ENCODE assay signal across 30 mouse cellular contexts in genomic region chr2:65856791-65857190, GRCm38 (mm10). TPM values are rescaled to one million over a fixed set of nuclear protein-coding genes. Genes with fewer than 3 reads are reported as not detected.
"Had no signal": no experiment of that assay in that cellular context is flagged by ENCODE, and none has a peak within 500 bp of the region (broad histone marks: within the 10 kb centered on the region; RNA-seq: fewer than 3 reads in every experiment).

No protein-coding gene starts in this region.

- ATAC-seq: forebrain, embryonic 13.5 days; forebrain, embryonic 14.5 days; forebrain, embryonic 15.5 days; forebrain, embryonic 16.5 days; forebrain, postnatal 0 days had no signal

- H3K27me3 ChIP-seq: embryonic facial prominence, embryonic 12.5 days; embryonic facial prominence, embryonic 13.5 days; embryonic facial prominence, embryonic 15.5 days; forebrain, embryonic 12.5 days; forebrain, embryonic 13.5 days; forebrain, embryonic 15.5 days had no signal

- DNase-seq: cerebellum, adult 2 months; cerebellum, adult 8-10 months; cerebellum, adult 9-10 months; cerebellum, adult 9-11 months; cerebellum, postnatal 10 days; cerebellum, postnatal 14 days; cerebellum, postnatal 25 days; cerebellum, postnatal 36 days; embryo, embryonic 11 days; forebrain, postnatal 0 days; gastrocnemius, adult 2 months; gastrocnemius, postnatal 10 days; gastrocnemius, postnatal 14 days; gastrocnemius, postnatal 25 days; gastrocnemius, postnatal 36 days; heart, adult 11 months; heart, adult 18-20 months had no signal

- H3K27ac ChIP-seq: embryonic facial prominence, embryonic 10.5 days; embryonic facial prominence, embryonic 12.5 days; embryonic facial prominence, embryonic 13.5 days; embryonic facial prominence, embryonic 15.5 days; forebrain, embryonic 10.5 days; forebrain, embryonic 12.5 days; forebrain, embryonic 13.5 days; forebrain, embryonic 15.5 days; gastrocnemius, adult 2 months; heart, embryonic 10.5 days had no signal

- H3K9ac ChIP-seq: embryonic facial prominence, embryonic 12.5 days; embryonic facial prominence, embryonic 13.5 days; embryonic facial prominence, embryonic 15.5 days; forebrain, embryonic 12.5 days; forebrain, embryonic 13.5 days; forebrain, embryonic 15.5 days; forebrain, postnatal 0 days had no signal

- H3K4me1 ChIP-seq: embryonic facial prominence, embryonic 10.5 days; embryonic facial prominence, embryonic 12.5 days; embryonic facial prominence, embryonic 13.5 days; embryonic facial prominence, embryonic 15.5 days; forebrain, embryonic 10.5 days had no signal

- H3K36me3 ChIP-seq: embryonic facial prominence, embryonic 10.5 days; embryonic facial prominence, embryonic 12.5 days; embryonic facial prominence, embryonic 13.5 days; embryonic facial prominence, embryonic 15.5 days; forebrain, embryonic 10.5 days; forebrain, embryonic 12.5 days; heart, embryonic 10.5 days had no signal

- H3K4me3 ChIP-seq: embryonic facial prominence, embryonic 10.5 days; embryonic facial prominence, embryonic 12.5 days; embryonic facial prominence, embryonic 13.5 days; embryonic facial prominence, embryonic 15.5 days; erythroblast, embryonic 14.5 days; forebrain, embryonic 10.5 days; forebrain, embryonic 12.5 days; forebrain, embryonic 13.5 days; forebrain, embryonic 15.5 days; gastrocnemius, adult 2 months; heart, embryonic 10.5 days had no signal

RNA-seq across cellular contexts. Expression of gene Csrnp3, which starts 11.2 kb away (rescaled TPM):
- total RNA-seq: common myeloid progenitor, adult 5-6 weeks; gastrocnemius, adult 2 months had no signal
- polyA plus RNA-seq: erythroblast, embryonic 14.5 days had no signal
